Mouse (Mus musculus) stomach, embryonic 16.5 days (tissue): Measurements from ENCODE around the gene Pla2g4b. TPM values are rescaled to one million over a fixed set of nuclear protein-coding genes. Genes with fewer than 3 reads are reported as not detected.

Experiments used
- ATAC-seq: fragments of 200-750 bp; cut with Nextera tagmentation; 2 replicates; pipeline ENCODE4 v1.8.0; 2017; ENCODE audit warnings: moderate number of reproducible peaks, moderate TSS enrichment; ENCODE audit not compliant: insufficient read depth, low FRiP score
- H3K27ac ChIP-seq: fragments of 300-500 bp; sonication (generic); 2 replicates; pipeline ENCODE4 v1.5.1; 2014; ENCODE audit warnings: low read length
- H3K27me3 ChIP-seq: fragments of 300-500 bp; sonication (generic); 2 replicates; pipeline ENCODE4 v1.6.1; 2014; ENCODE audit warnings: low read length, control low read depth, mixed read lengths; ENCODE audit not compliant: control insufficient read depth, insufficient read depth
- H3K36me3 ChIP-seq: fragments of 300-500 bp; sonication (generic); 2 replicates; pipeline ENCODE4 v1.6.1; 2014; ENCODE audit warnings: low read length; ENCODE audit not compliant: control insufficient read depth, insufficient read depth
- H3K4me1 ChIP-seq: fragments of 300-500 bp; sonication (generic); 2 replicates; pipeline ENCODE4 v1.6.1; 2014; ENCODE audit warnings: low read length, control low read depth, mixed read lengths; ENCODE audit not compliant: control insufficient read depth, insufficient read depth
- H3K4me2 ChIP-seq: fragments of 300-500 bp; sonication (generic); 2 replicates; pipeline ENCODE4 v1.6.1; 2014; ENCODE audit warnings: low read depth, low read length, mixed read lengths
- H3K4me3 ChIP-seq: fragments of 300-500 bp; sonication (generic); replicated peaks from 2 replicates; pipeline ENCODE4 v1.5.1; 2014; ENCODE audit warnings: mild to moderate bottlenecking, low read length
- H3K9ac ChIP-seq: fragments of 300-500 bp; sonication (generic); 2 replicates; pipeline ENCODE4 v1.6.1; 2014; ENCODE audit warnings: low read length
- H3K9me3 ChIP-seq: fragments of 300-500 bp; sonication (generic); replicated peaks from 2 replicates; pipeline ENCODE4 v1.6.1; 2016; ENCODE audit warnings: low read length, control low read depth; ENCODE audit not compliant: control insufficient read depth
- WGBS: fragments of 180-500 bp; shearing (Covaris S2); extraction: QIAGEN DNeasy Blood & Tissue Kit; methylation state at CpG from one replicate; pipeline ENCODE4 v1.1.7; 2014; 5-methylcytosine and 5-hydroxymethylcytosine counted together
- polyA plus RNA-seq: library from polyadenylated mRNA; unstranded; fragments of >200 nt; fragmentation: Nextera tagmentation; extraction: Ambion mirVana; gene quantifications from 2 replicates; pipeline ENCODE4 v1.2.1, GENCODE M21; 2015

Pla2g4b gene
- polyA plus RNA-seq, 1 experiment from 2014 or later: 1.8 TPM

GRCm38 (mm10) chr2:120030380-120030779 lies 2.8 kb upstream of the Pla2g4b start:
- H3K4me1 ChIP-seq: peaks cover 13% of the 10 kb centered on the region
- no peak overlapping the region for H3K27ac ChIP-seq
- no peak overlapping the region for H3K4me3 ChIP-seq
- no peaks in the 10 kb centered on the region for H3K9me3 ChIP-seq
- no peak overlapping the region for H3K4me2 ChIP-seq
- H3K9ac ChIP-seq: no peak overlapping the region
- H3K36me3 ChIP-seq: peaks cover 6% of the 10 kb centered on the region; the same call in 1 of the 2 replicates
- no peak; the same call in 1 of the 2 replicates for ATAC-seq
- no peaks in the 10 kb centered on the region for H3K27me3 ChIP-seq
- WGBS: 72% methylated on average over 8 of the region's 8 CpGs

- Histone ChIP-seq H3K4me2 (no peak overlapping the region), H3K27ac (no peak overlapping the region), H3K36me3 (peaks cover 18% of the 10 kb centered on the region), H3K27me3 (no peaks in the 10 kb centered on the region), H3K9ac (no peak overlapping the region), H3K4me3 (no peak overlapping the region), H3K4me1 (0 out of 2 replicates have a peak, but pooled peaks cover 4% of the 10 kb centered on the region), H3K9me3 (no peaks in the 10 kb centered on the region)
- 70% methylated on average over 5 of the region's 5 CpGs for WGBS
- no peak for ATAC-seq
These were observed 509 bp downstream of the Pla2g4b start for GRCm38 (mm10) chr2:120033726-120034125.

- H3K4me3 ChIP-seq: no peak overlapping the region
- peaks cover 21% of the 10 kb centered on the region for H3K36me3 ChIP-seq
- no peak overlapping the region for H3K27ac ChIP-seq
- H3K4me1 ChIP-seq: no peaks in the 10 kb centered on the region
- no peak overlapping the region for H3K4me2 ChIP-seq
- H3K27me3 ChIP-seq: no peaks in the 10 kb centered on the region
- H3K9ac ChIP-seq: no peak overlapping the region
- WGBS: 91% methylated on average over 9 of the region's 9 CpGs
- H3K9me3 ChIP-seq: no peaks in the 10 kb centered on the region
- ATAC-seq: no peak
These were observed 4.5 kb downstream of the Pla2g4b start for GRCm38 (mm10) chr2:120037744-120038143.

- Histone ChIP-seq H3K9me3 (no peaks in the 10 kb centered on the region), H3K27ac (no peak overlapping the region), H3K27me3 (no peaks in the 10 kb centered on the region), H3K36me3 (peaks cover 21% of the 10 kb centered on the region), H3K4me2 (no peak overlapping the region), H3K4me3 (no peak overlapping the region), H3K4me1 (peaks cover 9% of the 10 kb centered on the region; the same call in 1 of the 2 replicates), H3K9ac (no peak overlapping the region)
- 85% methylated on average over 5 of the region's 5 CpGs for WGBS
- no peak for ATAC-seq
These were observed 7.8 kb downstream of the Pla2g4b start for GRCm38 (mm10) chr2:120040991-120041390.

- H3K4me2 ChIP-seq: no peak overlapping the region
- peaks cover 14% of the 10 kb centered on the region; the same call in 1 of the 2 replicates for H3K4me1 ChIP-seq
- H3K27me3 ChIP-seq: no peaks in the 10 kb centered on the region
- no peaks in the 10 kb centered on the region for H3K9me3 ChIP-seq
- 46% methylated on average over 4 of the region's 4 CpGs for WGBS
- H3K9ac ChIP-seq: 0 out of 2 replicates have a peak overlapping the region, but pooled peaks have one; percentile 5
- no peak overlapping the region for H3K4me3 ChIP-seq
- peak; percentile 82 for ATAC-seq
- peaks cover 9% of the 10 kb centered on the region for H3K36me3 ChIP-seq
- peak overlapping the region; percentile 34; the same call in 1 of the 2 replicates for H3K27ac ChIP-seq
These were observed 10.9 kb downstream of the Pla2g4b start for GRCm38 (mm10) chr2:120044101-120044603.

GRCm38 (mm10) chr2:120044676-120045075 lies 11.5 kb downstream of the Pla2g4b start:
- peak overlapping the region; percentile 12; the same call in 1 of the 2 replicates for H3K27ac ChIP-seq
- 69% methylated on average over 3 of the region's 3 CpGs for WGBS
- H3K4me1 ChIP-seq: peaks cover 14% of the 10 kb centered on the region; the same call in 1 of the 2 replicates
- H3K4me3 ChIP-seq: no peak overlapping the region
- no peaks in the 10 kb centered on the region for H3K27me3 ChIP-seq
- H3K9ac ChIP-seq: no peak overlapping the region
- no peak overlapping the region for H3K4me2 ChIP-seq
- no peak for ATAC-seq
- peaks cover 9% of the 10 kb centered on the region for H3K36me3 ChIP-seq
- no peaks in the 10 kb centered on the region for H3K9me3 ChIP-seq

GRCm38 (mm10) chr2:120046486-120047310 lies 13.5 kb downstream of the Pla2g4b start:
- H3K9me3 ChIP-seq: no peaks in the 10 kb centered on the region
- peaks cover 16% of the 10 kb centered on the region; the same call in 1 of the 2 replicates for H3K4me1 ChIP-seq
- H3K27ac ChIP-seq: no peak overlapping the region
- no peaks in the 10 kb centered on the region for H3K27me3 ChIP-seq
- peaks cover 3% of the 10 kb centered on the region; the same call in 1 of the 2 replicates for H3K36me3 ChIP-seq
- peak; percentile 48; the same call in 1 of the 2 replicates for ATAC-seq
- no peak overlapping the region for H3K4me3 ChIP-seq
- peak overlapping the region; percentile 32 for H3K9ac ChIP-seq
- WGBS: 57% methylated on average over 14 of the region's 14 CpGs
- H3K4me2 ChIP-seq: 0 out of 2 replicates have a peak overlapping the region, but pooled peaks have one; percentile 10

- H3K4me3 ChIP-seq: no peak overlapping the region
- H3K9me3 ChIP-seq: no peaks in the 10 kb centered on the region
- no peak for ATAC-seq
- WGBS: 79% methylated on average over 9 of the region's 9 CpGs
- no peak overlapping the region for H3K27ac ChIP-seq
- H3K4me1 ChIP-seq: peaks cover 16% of the 10 kb centered on the region; the same call in 1 of the 2 replicates
- H3K36me3 ChIP-seq: no peaks in the 10 kb centered on the region
- H3K4me2 ChIP-seq: no peak overlapping the region
- no peaks in the 10 kb centered on the region for H3K27me3 ChIP-seq
- no peak overlapping the region for H3K9ac ChIP-seq
These were observed 15.0 kb downstream of the Pla2g4b start for GRCm38 (mm10) chr2:120048173-120048572.
